Mouse (Mus musculus) gastrocnemius, adult 18-20 months (tissue): ENCODE data around the gene Rab33a. TPM values are rescaled to one million over a fixed set of nuclear protein-coding genes. Genes with fewer than 3 reads are reported as not detected.
A peak's percentile ranks its signal among the peaks of the same experiment; 100 is the strongest.

Experiments
- DNase-seq: peaks from one replicate; pipeline ENCODE4 v3.0.0; 2021; ENCODE audit warnings: low spot score
- long read RNA-seq, 2 experiments: library from polyadenylated mRNA; stranded (forward); transcript quantifications; one replicate each; pipeline ENCODE4 v2.0.0; 2021
- total RNA-seq, 2 experiments: library from RNA; stranded (reverse); gene quantifications; 2 replicates each; pipeline ENCODE4 v1.2.3; 2021

The Rab33a gene
- total RNA-seq: not detected
- long read RNA-seq, experiment 1: 0 reads
- long read RNA-seq, experiment 2: 0 reads

- no peak for DNase-seq
Measured at GRCm38 (mm10) chrX:48518808-48519548, at the start of gene Rab33a. Gene Rab33a, plus strand, starts transcription at chrX:48519285.

- DNase-seq: no peak
Measured at GRCm38 (mm10) chrX:48481095-48481494, 38.0 kb upstream of the Rab33a start.

GRCm38 (mm10) chrX:48481687-48482086 is 37.4 kb upstream of the Rab33a start:
- no peak for DNase-seq

GRCm38 (mm10) chrX:48493763-48494162 is 25.3 kb upstream of the Rab33a start:
- no peak for DNase-seq

GRCm38 (mm10) chrX:48513166-48513807 is 5.8 kb upstream of the Rab33a start, which contains the start of gene Aifm1:
Gene Aifm1, minus strand, starts transcription at chrX:48513563.
- DNase-seq: peak; percentile 91

GRCm38 (mm10) chrX:48513824-48514223 is 5.3 kb upstream of the Rab33a start:
- no peak for DNase-seq

GRCm38 (mm10) chrX:48518211-48518807 is 776 bp upstream of the Rab33a start:
- no peak for DNase-seq

GRCm38 (mm10) chrX:48519549-48520085 is 532 bp downstream of the Rab33a start:
- DNase-seq: no peak

GRCm38 (mm10) chrX:48521651-48522050 is 2.6 kb downstream of the Rab33a start:
- DNase-seq: no peak

GRCm38 (mm10) chrX:48523512-48523911 is 4.4 kb downstream of the Rab33a start:
- no peak for DNase-seq

- DNase-seq: no peak
Measured at GRCm38 (mm10) chrX:48525332-48525731, 6.2 kb downstream of the Rab33a start.

GRCm38 (mm10) chrX:48525866-48526265 is 6.8 kb downstream of the Rab33a start:
- no peak for DNase-seq

GRCm38 (mm10) chrX:48526435-48526834 is 7.3 kb downstream of the Rab33a start:
- no peak for DNase-seq

GRCm38 (mm10) chrX:48532175-48532574 is 13.1 kb downstream of the Rab33a start:
- DNase-seq: peak; percentile 66

Other genes starting within 250 kb of the Rab33a start
- 1 to 10 TPM; 5.8 to 7.5 TPM for gene Bcorl1, start 177.9 kb upstream of the Rab33a start, total RNA-seq
- gene Elf4, start 56.2 kb upstream of the Rab33a start, total RNA-seq: 1 to 10 TPM; 1.6 to 2.3 TPM
- 10 to 100 TPM; 40.7 to 41.6 TPM for gene Aifm1, start 5.7 kb upstream of the Rab33a start, total RNA-seq
- 1 to 10 TPM; 4.6 TPM for gene Zfp280c, start 75.2 kb downstream of the Rab33a start, total RNA-seq
- 1 to 10 TPM; 1.9 to 2.3 TPM for gene Slc25a14, start 104.1 kb downstream of the Rab33a start, total RNA-seq
- not detected for gene Gpr119, start 155.2 kb downstream of the Rab33a start, total RNA-seq
- 1 to 10 TPM; 1.7 to 2.0 TPM for gene Rbmx2, start 175.7 kb downstream of the Rab33a start, total RNA-seq